Mouse (Mus musculus) neural tube, embryonic 15.5 days (tissue): ENCODE results near the gene Pik3c2g. TPM values are rescaled to one million over a fixed set of nuclear protein-coding genes. Genes with fewer than 3 reads are reported as not detected.

ENCODE experiments used
- ATAC-seq: fragments of 200-750 bp; cut with Nextera tagmentation; 2 replicates; pipeline ENCODE4 v1.8.0; 2017; ENCODE audit warnings: mild to moderate bottlenecking, moderate TSS enrichment, moderate library complexity; ENCODE audit not compliant: low FRiP score
- H3K27ac ChIP-seq: fragments of 300-500 bp; sonication (generic); replicated peaks from 2 replicates; pipeline ENCODE4 v1.5.1; 2015; ENCODE audit warnings: mild to moderate bottlenecking, inconsistent platforms
- H3K27me3 ChIP-seq: fragments of 300-500 bp; sonication (generic); replicated peaks from 2 replicates; pipeline ENCODE4 v1.6.1; 2015; ENCODE audit warnings: inconsistent platforms
- H3K36me3 ChIP-seq: fragments of 300-500 bp; sonication (generic); 2 replicates; pipeline ENCODE4 v1.6.1; 2015; ENCODE audit warnings: inconsistent platforms
- H3K4me1 ChIP-seq: fragments of 300-500 bp; sonication (generic); 2 replicates; pipeline ENCODE4 v1.6.1; 2015; ENCODE audit warnings: inconsistent platforms
- H3K4me2 ChIP-seq: fragments of 300-500 bp; sonication (generic); 2 replicates; pipeline ENCODE4 v1.6.1; 2015; ENCODE audit warnings: inconsistent platforms, mild to moderate bottlenecking, moderate library complexity
- H3K4me3 ChIP-seq: fragments of 300-500 bp; sonication (generic); replicated peaks from 2 replicates; pipeline ENCODE4 v1.5.1; 2015; ENCODE audit warnings: mild to moderate bottlenecking, inconsistent platforms
- H3K9ac ChIP-seq: fragments of 300-500 bp; sonication (generic); replicated peaks from 2 replicates; pipeline ENCODE4 v1.6.1; 2015; ENCODE audit warnings: mild to moderate bottlenecking, inconsistent platforms
- H3K9me3 ChIP-seq: fragments of 300-500 bp; sonication (generic); replicated peaks from 2 replicates; pipeline ENCODE4 v1.6.1; 2016; ENCODE audit warnings: inconsistent platforms
- WGBS: fragments of 180-500 bp; shearing (Covaris S2); methylation state at CpG from one replicate; pipeline ENCODE4 v1.1.7; 2015; ENCODE audit warnings: mixed read lengths; 5-methylcytosine and 5-hydroxymethylcytosine counted together
- polyA plus RNA-seq: library from polyadenylated mRNA; unstranded; fragments of >200 nt; fragmentation: Nextera tagmentation; extraction: Ambion mirVana; gene quantifications from 2 replicates; pipeline ENCODE4 v1.2.1, GENCODE M21; 2015

The Pik3c2g gene
- polyA plus RNA-seq, 1 experiment from 2014 or later, result 0.19 TPM

DNA sequence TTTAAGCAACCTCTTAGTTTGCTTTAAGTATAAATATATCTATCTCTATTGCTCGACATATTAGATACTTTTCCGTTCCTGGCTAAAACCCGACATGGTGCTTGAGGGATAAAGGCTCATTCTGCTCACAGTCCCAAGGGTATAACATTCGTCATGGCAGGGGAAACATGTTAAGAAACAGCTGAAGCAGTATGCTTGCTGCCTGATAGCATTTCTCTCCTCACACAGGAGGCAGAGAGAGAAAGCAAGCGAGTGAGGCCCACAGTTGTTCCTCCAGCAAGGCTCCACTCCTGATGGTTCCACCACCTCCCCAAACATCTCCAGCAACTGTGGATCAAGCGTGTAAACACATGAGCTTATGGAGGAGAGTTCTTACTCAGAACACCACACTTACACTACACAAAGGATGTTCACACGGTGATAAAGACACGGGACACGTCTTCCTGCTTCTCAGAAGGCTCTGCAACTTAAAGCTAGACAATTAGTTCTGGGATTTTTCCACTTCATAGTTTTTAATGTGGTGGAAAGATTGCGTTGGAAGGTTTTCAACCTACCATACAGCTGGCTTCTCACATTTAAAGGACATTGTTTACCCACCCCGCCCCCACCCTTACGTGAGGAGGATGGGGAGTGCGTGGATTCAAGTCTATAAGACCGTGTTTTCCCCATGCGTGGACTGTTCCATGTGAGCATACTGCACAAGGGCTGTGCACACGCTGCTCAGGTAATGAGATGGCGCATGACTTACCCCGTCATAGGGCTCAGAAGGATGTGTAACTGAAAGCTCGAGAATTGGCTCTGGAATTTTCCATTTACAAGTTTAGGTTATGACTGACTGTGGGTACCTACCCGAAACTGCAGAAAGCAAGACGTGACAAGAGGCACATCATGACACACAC, 264.9 kb downstream of the Pik3c2g start:
- no peaks in the 10 kb centered on the region for H3K36me3 ChIP-seq
- no peak overlapping the region for H3K9ac ChIP-seq
- H3K4me2 ChIP-seq, result no peak overlapping the region
- no peaks in the 10 kb centered on the region for H3K4me1 ChIP-seq
- 89% methylated on average over 21 of the region's 21 CpGs for WGBS
- H3K9me3 ChIP-seq, result no peaks in the 10 kb centered on the region
- H3K27me3 ChIP-seq, result no peaks in the 10 kb centered on the region
- H3K4me3 ChIP-seq, result no peak overlapping the region
- no peak overlapping the region for H3K27ac ChIP-seq
- ATAC-seq, result no peak

DNA sequence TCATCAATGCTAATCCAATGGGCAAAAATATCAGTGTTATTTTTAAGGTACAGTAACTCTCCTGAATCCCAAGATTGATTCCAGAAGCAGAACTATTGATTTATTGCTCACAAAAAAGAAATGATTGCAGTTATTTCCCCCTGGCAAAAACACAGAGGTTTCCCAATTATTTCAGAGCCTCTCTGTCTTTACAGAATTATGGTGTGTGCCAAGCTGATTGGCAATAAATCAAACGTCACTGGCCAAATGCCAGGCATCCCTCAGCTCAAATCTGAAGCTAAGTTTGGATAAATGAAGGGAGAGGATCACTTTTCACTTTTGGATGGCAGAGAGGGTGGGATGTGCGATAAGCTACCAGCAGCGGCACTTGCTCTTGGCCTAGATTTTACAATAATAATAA, 265.8 kb downstream of the Pik3c2g start:
- H3K27ac ChIP-seq, result no peak overlapping the region
- H3K27me3 ChIP-seq, result no peaks in the 10 kb centered on the region
- H3K4me2 ChIP-seq, result no peak overlapping the region
- ATAC-seq, result no peak
- 89% methylated on average over 3 of the region's 3 CpGs for WGBS
- no peaks in the 10 kb centered on the region for H3K4me1 ChIP-seq
- no peaks in the 10 kb centered on the region for H3K36me3 ChIP-seq
- no peak overlapping the region for H3K9ac ChIP-seq
- no peaks in the 10 kb centered on the region for H3K9me3 ChIP-seq
- no peak overlapping the region for H3K4me3 ChIP-seq

- H3K4me3 ChIP-seq, result no peak overlapping the region
- H3K9me3 ChIP-seq, result no peaks in the 10 kb centered on the region
- H3K9ac ChIP-seq, result no peak overlapping the region
- WGBS, result 88% methylated on average over 3 of the region's 3 CpGs
- H3K36me3 ChIP-seq, result no peaks in the 10 kb centered on the region
- H3K4me2 ChIP-seq, result no peak overlapping the region
- H3K4me1 ChIP-seq, result no peaks in the 10 kb centered on the region
- ATAC-seq, result no peak
- no peak overlapping the region for H3K27ac ChIP-seq
- H3K27me3 ChIP-seq, result no peaks in the 10 kb centered on the region
These were observed 273.1 kb downstream of the Pik3c2g start for GRCm38 (mm10) chr6:139860141-139860540.

GRCm38 (mm10) chr6:139861534-139861933, 274.5 kb downstream of the Pik3c2g start:
- Histone ChIP-seq H3K27ac (no peak overlapping the region), H3K4me1 (no peaks in the 10 kb centered on the region), H3K4me2 (no peak overlapping the region), H3K27me3 (no peaks in the 10 kb centered on the region), H3K9me3 (no peaks in the 10 kb centered on the region), H3K9ac (no peak overlapping the region), H3K36me3 (no peaks in the 10 kb centered on the region), H3K4me3 (no peak overlapping the region)
- no peak for ATAC-seq
- 87% methylated on average over 2 of the region's 2 CpGs for WGBS

DNA sequence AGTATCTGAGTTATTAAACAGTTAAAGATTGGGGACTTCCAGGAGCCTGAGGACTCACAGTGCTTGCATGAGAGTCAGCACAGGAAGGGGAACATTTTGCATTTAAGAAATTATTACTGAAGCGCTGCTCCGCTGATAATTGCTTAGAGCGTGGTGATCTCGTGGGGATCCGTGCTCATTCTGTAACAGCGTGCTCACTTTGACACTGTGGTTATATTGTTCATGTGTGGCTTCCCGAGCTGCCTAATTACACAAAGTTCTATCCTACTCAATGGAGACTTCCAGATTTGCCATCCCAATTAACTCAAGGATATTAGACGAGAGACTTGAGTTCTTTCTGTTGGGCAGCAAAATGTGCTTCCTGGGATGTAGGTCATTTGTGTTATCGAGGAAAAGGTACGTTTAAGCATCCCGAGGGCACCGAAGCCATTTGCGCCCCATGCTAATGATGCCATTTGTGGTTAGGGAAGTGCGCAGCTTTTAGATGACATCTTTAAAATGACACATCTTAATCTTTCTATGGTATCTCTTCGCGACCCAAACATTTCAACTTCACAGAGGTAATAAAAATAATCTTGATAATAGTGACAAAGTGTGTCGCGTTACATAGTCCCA, 278.1 kb downstream of the Pik3c2g start:
- no peak overlapping the region for H3K4me2 ChIP-seq
- no peak overlapping the region for H3K9ac ChIP-seq
- H3K9me3 ChIP-seq, result no peaks in the 10 kb centered on the region
- no peaks in the 10 kb centered on the region for H3K4me1 ChIP-seq
- 63% methylated on average over 18 of the region's 18 CpGs for WGBS
- no peaks in the 10 kb centered on the region for H3K36me3 ChIP-seq
- H3K4me3 ChIP-seq, result no peak overlapping the region
- no peak overlapping the region for H3K27ac ChIP-seq
- ATAC-seq, result peak; percentile 80; the same call in 1 of the 2 replicates
- no peaks in the 10 kb centered on the region for H3K27me3 ChIP-seq

DNA sequence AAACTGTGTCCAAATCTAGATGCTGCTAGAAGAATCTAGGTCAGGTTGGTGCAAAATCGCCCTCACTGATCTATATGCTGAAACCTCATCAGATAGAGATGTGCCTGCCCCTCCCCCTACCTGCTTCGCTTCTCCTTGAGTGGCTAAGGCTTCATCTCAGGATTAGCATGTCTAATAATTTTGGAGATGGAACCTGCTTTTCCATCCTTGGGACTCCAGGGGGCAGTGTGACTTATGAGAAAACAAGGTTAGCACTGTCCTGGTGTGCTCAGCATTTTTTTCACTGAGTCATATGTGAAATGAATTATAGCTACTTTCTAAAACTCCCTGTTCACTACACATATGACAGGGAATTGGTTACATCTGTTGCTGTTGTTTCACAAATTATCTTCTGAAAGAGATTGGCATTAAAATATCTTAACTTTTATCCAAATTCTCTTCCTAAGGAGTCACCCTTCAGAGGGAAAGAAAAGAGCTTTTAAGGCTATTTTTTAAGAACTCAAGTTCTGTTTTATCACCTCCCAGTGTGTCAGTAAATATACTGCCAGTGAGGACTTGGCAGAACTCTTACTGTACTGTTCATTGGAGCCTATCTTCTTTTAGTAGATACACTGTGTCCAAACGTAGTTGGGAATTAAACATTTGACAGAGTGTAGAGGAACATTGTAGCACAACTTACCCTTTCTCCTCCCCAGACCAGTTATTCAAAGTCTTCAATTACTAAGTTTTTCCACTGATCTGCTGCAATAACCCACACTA, 287.6 kb downstream of the Pik3c2g start:
- 39% methylated on average over 3 of the region's 3 CpGs for WGBS
- H3K36me3 ChIP-seq, result no peaks in the 10 kb centered on the region
- no peak for ATAC-seq

GRCm38 (mm10) chr6:139876691-139877090, 289.7 kb downstream of the Pik3c2g start:
- no peak overlapping the region for H3K4me2 ChIP-seq
- H3K9ac ChIP-seq, result no peak overlapping the region
- WGBS, result 89% methylated on average over 1 of the region's 1 CpGs
- 0 out of 2 replicates have a peak, but pooled peaks cover 3% of the 10 kb centered on the region for H3K4me1 ChIP-seq
- no peak overlapping the region for H3K27ac ChIP-seq
- H3K9me3 ChIP-seq, result no peaks in the 10 kb centered on the region
- no peaks in the 10 kb centered on the region for H3K36me3 ChIP-seq
- no peak overlapping the region for H3K4me3 ChIP-seq
- no peaks in the 10 kb centered on the region for H3K27me3 ChIP-seq
- ATAC-seq, result no peak

More for the DNA sequence above, 287.6 kb downstream of the Pik3c2g start:
- Histone ChIP-seq H3K4me1 (0 out of 2 replicates have a peak, but pooled peaks cover 3% of the 10 kb centered on the region), H3K4me2 (no peak overlapping the region), H3K27ac (no peak overlapping the region), H3K9ac (no peak overlapping the region), H3K27me3 (no peaks in the 10 kb centered on the region), H3K4me3 (no peak overlapping the region), H3K9me3 (no peaks in the 10 kb centered on the region)

DNA sequence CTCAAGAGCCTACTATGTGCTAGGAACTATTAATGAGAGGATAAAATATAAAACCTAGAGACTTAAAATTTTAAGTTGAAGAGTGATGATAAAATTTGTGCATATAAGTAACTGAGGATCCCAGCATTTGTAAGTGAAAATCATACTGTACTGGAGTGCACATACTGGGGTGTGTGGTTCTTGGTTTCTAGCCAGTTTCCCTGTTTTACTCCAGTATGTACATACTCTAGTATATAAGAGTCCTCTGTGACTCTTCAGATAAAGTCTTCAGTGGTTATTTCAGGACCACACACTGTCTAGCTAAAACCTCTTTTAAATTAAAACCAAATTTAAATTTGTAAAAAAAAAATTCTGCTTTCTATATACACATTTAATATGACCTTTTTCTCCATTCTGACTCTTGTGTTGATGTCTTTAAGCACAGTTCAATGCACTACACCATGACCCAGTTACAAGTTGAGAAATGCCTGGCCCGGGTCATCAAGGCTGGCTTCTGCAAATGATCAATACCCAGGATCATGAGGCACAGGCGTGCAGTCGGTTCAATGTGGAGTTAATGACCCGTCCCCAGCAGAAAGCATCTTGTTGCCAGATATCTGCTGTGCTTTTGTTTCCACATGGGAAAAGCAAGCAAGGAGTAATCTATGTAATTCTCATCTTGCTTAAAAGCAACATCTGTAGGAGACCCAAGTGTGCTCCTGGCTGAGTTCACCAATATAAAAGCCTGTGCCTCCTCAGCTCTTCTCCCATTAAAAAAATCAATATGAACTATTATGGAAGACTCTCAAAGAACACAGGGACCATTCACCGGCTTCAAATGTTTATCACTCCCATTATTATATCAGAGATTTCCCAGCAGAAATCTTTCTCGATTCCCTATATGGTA, 290.7 kb downstream of the Pik3c2g start:
- H3K27me3 ChIP-seq, result no peaks in the 10 kb centered on the region
- H3K9ac ChIP-seq, result no peak overlapping the region
- H3K27ac ChIP-seq, result no peak overlapping the region
- 0 out of 2 replicates have a peak, but pooled peaks cover 3% of the 10 kb centered on the region for H3K4me1 ChIP-seq
- no peaks in the 10 kb centered on the region for H3K36me3 ChIP-seq
- H3K9me3 ChIP-seq, result no peaks in the 10 kb centered on the region
- H3K4me2 ChIP-seq, result no peak overlapping the region
- WGBS, result 41% methylated on average over 6 of the region's 6 CpGs
- peak; percentile 38; the same call in 1 of the 2 replicates for ATAC-seq
- H3K4me3 ChIP-seq, result no peak overlapping the region

DNA sequence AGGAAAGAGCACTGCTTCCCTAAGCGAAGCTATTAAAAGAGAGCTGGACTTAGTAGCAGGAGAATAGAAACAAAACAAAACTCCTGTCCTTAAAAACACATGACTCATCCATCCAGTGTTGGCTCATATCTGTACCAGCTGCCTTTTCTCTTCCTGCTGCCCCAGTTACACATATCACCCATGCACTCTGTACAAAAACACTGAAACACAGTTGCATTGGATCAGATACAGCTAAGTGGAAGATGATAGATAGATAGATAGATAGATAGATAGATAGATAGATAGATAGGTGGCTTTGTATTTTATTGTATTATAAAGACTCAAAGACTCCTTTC, 291.3 kb downstream of the Pik3c2g start:
- H3K36me3 ChIP-seq, result no peaks in the 10 kb centered on the region
- no peak overlapping the region for H3K9ac ChIP-seq
- H3K4me1 ChIP-seq, result 0 out of 2 replicates have a peak, but pooled peaks cover 3% of the 10 kb centered on the region
- no peaks in the 10 kb centered on the region for H3K9me3 ChIP-seq
- H3K4me3 ChIP-seq, result no peak overlapping the region
- H3K4me2 ChIP-seq, result no peak overlapping the region
- H3K27ac ChIP-seq, result no peak overlapping the region
- no peaks in the 10 kb centered on the region for H3K27me3 ChIP-seq
- ATAC-seq, result 0 out of 2 replicates have a peak, but pooled peaks have one; percentile 31
- 71% methylated on average over 1 of the region's 1 CpGs for WGBS

DNA sequence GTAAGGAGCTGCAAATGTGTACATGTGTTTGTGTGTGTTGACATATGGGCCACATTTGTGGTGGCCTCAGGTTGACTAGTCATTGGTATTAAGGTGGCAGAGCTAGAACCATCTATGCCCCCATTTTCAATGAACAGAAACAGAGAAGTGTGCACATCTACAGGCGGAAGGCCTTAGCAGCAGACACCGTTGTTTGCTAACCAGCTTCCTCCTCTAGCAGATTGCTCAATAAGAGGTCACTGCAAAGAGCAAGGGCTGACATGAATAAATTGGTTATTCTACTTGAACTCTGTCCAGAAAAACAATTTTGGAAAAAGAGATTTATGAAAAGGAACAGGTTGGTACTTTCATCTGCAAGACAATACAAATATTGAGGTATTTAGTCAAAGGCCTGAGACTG, 295.1 kb downstream of the Pik3c2g start:
- 0 out of 2 replicates have a peak, but pooled peaks cover 3% of the 10 kb centered on the region for H3K4me1 ChIP-seq
- H3K36me3 ChIP-seq, result no peaks in the 10 kb centered on the region
- whole genome bisulfite sequencing, result 86% methylated on average over 2 of the region's 2 CpGs
- H3K9ac ChIP-seq, result no peak overlapping the region
- ATAC-seq, result no peak
- no peak overlapping the region for H3K4me3 ChIP-seq
- no peaks in the 10 kb centered on the region for H3K9me3 ChIP-seq
- no peaks in the 10 kb centered on the region for H3K27me3 ChIP-seq
- no peak overlapping the region for H3K27ac ChIP-seq
- H3K4me2 ChIP-seq, result no peak overlapping the region

DNA sequence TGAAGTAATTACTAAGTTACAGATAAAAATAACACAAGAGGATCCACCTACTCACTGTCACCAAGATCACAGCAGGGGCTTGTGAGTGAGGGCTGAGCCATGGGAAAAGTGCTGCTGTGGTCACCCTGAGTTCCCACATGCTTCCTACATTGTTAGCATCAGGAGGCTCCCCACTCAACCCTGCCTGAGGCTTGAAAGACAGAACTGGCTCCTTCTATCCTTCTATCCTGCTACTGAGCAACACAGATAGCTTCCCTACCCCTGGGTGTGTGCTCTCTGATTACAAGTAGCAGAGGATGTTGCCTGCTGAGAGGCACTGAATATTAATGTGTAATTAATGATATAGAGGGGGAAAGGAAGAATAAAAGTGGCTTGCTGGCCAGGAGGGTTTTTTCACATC, 300.2 kb downstream of the Pik3c2g start:
- Histone ChIP-seq H3K27me3 (no peaks in the 10 kb centered on the region), H3K36me3 (no peaks in the 10 kb centered on the region), H3K9me3 (no peaks in the 10 kb centered on the region), H3K9ac (no peak overlapping the region), H3K4me1 (peaks cover 11% of the 10 kb centered on the region), H3K4me2 (no peak overlapping the region), H3K4me3 (no peak overlapping the region), H3K27ac (no peak overlapping the region)
- ATAC-seq, result no peak
